Mouse (Mus musculus) hindbrain, embryonic 14.5 days (tissue): ENCODE measurements around the gene Opcml. TPM values are rescaled to one million over a fixed set of nuclear protein-coding genes. Genes with fewer than 3 reads are reported as not detected.

Experiments used
- ATAC-seq: fragments of 200-750 bp; cut with Nextera tagmentation; 2 replicates; pipeline ENCODE4 v1.8.0; 2017; ENCODE audit warnings: moderate number of reproducible peaks, mild to moderate bottlenecking, moderate TSS enrichment, moderate library complexity; ENCODE audit not compliant: low FRiP score
- DNase-seq: peaks from one replicate; pipeline ENCODE4 v3.0.0-alpha.2; 2015; ENCODE audit warnings: low spot score
- H3K27ac ChIP-seq: fragments of 300-500 bp; sonication (generic); 2 replicates; pipeline ENCODE4 v1.5.1; 2014; ENCODE audit warnings: mild to moderate bottlenecking, moderate library complexity
- H3K27me3 ChIP-seq: fragments of 300-500 bp; sonication (generic); 2 replicates; pipeline ENCODE4 v1.6.1; 2014; ENCODE audit warnings: mild to moderate bottlenecking, low read length, mixed read lengths; ENCODE audit not compliant: control insufficient read depth, insufficient read depth
- H3K36me3 ChIP-seq: fragments of 300-500 bp; sonication (generic); replicated peaks from 2 replicates; pipeline ENCODE4 v1.6.1; 2014; ENCODE audit not compliant: control insufficient read depth, insufficient read depth
- H3K4me1 ChIP-seq: fragments of 300-500 bp; sonication (generic); replicated peaks from 2 replicates; pipeline ENCODE4 v1.6.1; 2014; ENCODE audit warnings: antibody characterized with exemption, low read length, mixed read lengths; ENCODE audit not compliant: control insufficient read depth, insufficient read depth
- H3K4me2 ChIP-seq: fragments of 300-500 bp; sonication (generic); replicated peaks from 2 replicates; pipeline ENCODE4 v1.6.1; 2014; ENCODE audit warnings: mild to moderate bottlenecking, moderate library complexity
- H3K4me3 ChIP-seq: fragments of 300-500 bp; sonication (generic); replicated peaks from 2 replicates; pipeline ENCODE4 v1.5.1; 2014; ENCODE audit warnings: mild to moderate bottlenecking, low read length
- H3K9ac ChIP-seq: fragments of 300-500 bp; sonication (generic); 2 replicates; pipeline ENCODE4 v1.6.1; 2014
- H3K9me3 ChIP-seq: fragments of 300-500 bp; sonication (generic); 2 replicates; pipeline ENCODE4 v1.6.1; 2016; ENCODE audit warnings: low read length; ENCODE audit not compliant: control insufficient read depth
- WGBS: fragments of 180-500 bp; shearing (Covaris S2); extraction: QIAGEN DNeasy Blood & Tissue Kit; methylation state at CpG from one replicate; pipeline ENCODE4 v1.1.7; 2014; 5-methylcytosine and 5-hydroxymethylcytosine counted together
- polyA plus RNA-seq: library from polyadenylated mRNA; unstranded; fragments of >200 nt; fragmentation: Nextera tagmentation; extraction: Ambion mirVana; gene quantifications from 2 replicates; pipeline ENCODE4 v1.2.1, GENCODE M21; 2014

Gene Opcml
- polyA plus RNA-seq, 1 experiment from 2014 or later: 42.9 TPM

GRCm38 (mm10) chr9:28423407-28423806 is 632.8 kb downstream of the Opcml start:
- H3K36me3 ChIP-seq: no peaks in the 10 kb centered on the region
- H3K27me3 ChIP-seq: no peaks in the 10 kb centered on the region
- DNase-seq (no peak), ATAC-seq (no peak)
- no peak overlapping the region for H3K9ac ChIP-seq
- no peak overlapping the region for H3K4me2 ChIP-seq
- 54% methylated on average over 12 of the region's 12 CpGs for WGBS
- H3K27ac ChIP-seq: no peak overlapping the region
- H3K9me3 ChIP-seq: no peaks in the 10 kb centered on the region
- no peaks in the 10 kb centered on the region for H3K4me1 ChIP-seq
- H3K4me3 ChIP-seq: no peak overlapping the region

DNA sequence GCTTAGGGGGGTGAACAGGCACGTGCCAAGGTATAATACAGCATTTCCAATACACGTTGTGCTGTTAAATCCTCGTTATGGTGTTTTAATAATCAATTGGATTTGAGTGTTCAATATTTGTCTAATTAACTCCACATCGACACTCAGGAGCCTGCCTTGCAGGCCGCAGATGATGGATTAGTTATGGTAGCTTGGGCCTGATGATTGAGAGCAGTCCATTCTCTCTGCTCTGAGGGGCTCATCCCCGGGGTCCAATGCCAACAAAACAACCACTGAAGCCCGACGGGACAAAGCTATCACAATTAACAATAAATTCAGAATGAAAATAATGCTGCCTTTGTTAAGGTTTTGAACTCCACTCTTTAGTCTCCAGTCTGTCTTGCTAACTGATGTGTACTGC is 641.6 kb downstream of the Opcml start:
- ATAC-seq (no peak), DNase-seq (no peak)
- 0 out of 2 replicates have a peak, but pooled peaks cover 3% of the 10 kb centered on the region for H3K4me1 ChIP-seq
- WGBS: 18% methylated on average over 8 of the region's 8 CpGs
- no peak overlapping the region for H3K27ac ChIP-seq
- no peaks in the 10 kb centered on the region for H3K9me3 ChIP-seq
- no peak overlapping the region for H3K4me2 ChIP-seq
- no peak overlapping the region for H3K4me3 ChIP-seq
- no peaks in the 10 kb centered on the region for H3K36me3 ChIP-seq
- no peak overlapping the region for H3K9ac ChIP-seq
- no peaks in the 10 kb centered on the region for H3K27me3 ChIP-seq

DNA sequence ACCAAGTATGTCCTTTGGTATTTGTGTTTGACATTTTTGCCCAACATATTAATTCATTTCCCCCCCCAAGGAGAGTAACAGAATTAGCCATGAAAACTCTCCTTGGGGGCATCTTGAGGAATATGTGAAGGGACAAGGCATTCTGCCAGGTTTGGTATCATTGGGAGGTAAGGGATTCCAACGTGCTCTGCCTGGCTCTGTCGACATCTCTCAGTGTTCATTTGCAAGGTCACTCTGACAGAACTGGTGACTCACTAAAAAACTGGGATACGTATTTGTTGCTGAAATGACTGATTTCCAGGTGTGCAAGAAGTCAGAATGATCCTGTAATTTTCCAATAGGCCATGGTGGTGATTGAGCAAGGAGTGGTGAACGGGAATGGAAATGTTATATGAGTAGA is 648.2 kb downstream of the Opcml start:
- no peaks in the 10 kb centered on the region for H3K27me3 ChIP-seq
- H3K4me2 ChIP-seq: no peak overlapping the region
- H3K9ac ChIP-seq: no peak overlapping the region
- H3K4me1 ChIP-seq: peaks cover 24% of the 10 kb centered on the region; the same call in 1 of the 2 replicates
- H3K36me3 ChIP-seq: no peaks in the 10 kb centered on the region
- DNase-seq (no peak), ATAC-seq (no peak)
- no peak overlapping the region for H3K27ac ChIP-seq
- 82% methylated on average over 4 of the region's 4 CpGs for WGBS
- no peaks in the 10 kb centered on the region for H3K9me3 ChIP-seq
- no peak overlapping the region for H3K4me3 ChIP-seq

GRCm38 (mm10) chr9:28439433-28440191 is 649.0 kb downstream of the Opcml start:
- DNase-seq (no peak), ATAC-seq (peak; percentile 66; the same call in 1 of the 2 replicates)
- no peak overlapping the region for H3K4me2 ChIP-seq
- no peak overlapping the region for H3K9ac ChIP-seq
- H3K27ac ChIP-seq: 0 out of 2 replicates have a peak overlapping the region, but pooled peaks have one; percentile 44
- H3K27me3 ChIP-seq: no peaks in the 10 kb centered on the region
- H3K36me3 ChIP-seq: no peaks in the 10 kb centered on the region
- no peaks in the 10 kb centered on the region for H3K9me3 ChIP-seq
- peaks cover 32% of the 10 kb centered on the region; the same call in 1 of the 2 replicates for H3K4me1 ChIP-seq
- H3K4me3 ChIP-seq: no peak overlapping the region
- 44% methylated on average over 5 of the region's 5 CpGs for WGBS

GRCm38 (mm10) chr9:28440192-28440795 is 649.7 kb downstream of the Opcml start:
- Histone ChIP-seq H3K9ac (no peak overlapping the region), H3K27me3 (no peaks in the 10 kb centered on the region), H3K9me3 (no peaks in the 10 kb centered on the region), H3K4me1 (peaks cover 32% of the 10 kb centered on the region; the same call in 1 of the 2 replicates), H3K4me3 (no peak overlapping the region), H3K4me2 (no peak overlapping the region), H3K27ac (peak overlapping the region; percentile 28; the same call in 1 of the 2 replicates), H3K36me3 (no peaks in the 10 kb centered on the region)
- ATAC-seq (no peak; the same call in 1 of the 2 replicates), DNase-seq (no peak)
- WGBS: 49% methylated on average over 3 of the region's 3 CpGs

DNA sequence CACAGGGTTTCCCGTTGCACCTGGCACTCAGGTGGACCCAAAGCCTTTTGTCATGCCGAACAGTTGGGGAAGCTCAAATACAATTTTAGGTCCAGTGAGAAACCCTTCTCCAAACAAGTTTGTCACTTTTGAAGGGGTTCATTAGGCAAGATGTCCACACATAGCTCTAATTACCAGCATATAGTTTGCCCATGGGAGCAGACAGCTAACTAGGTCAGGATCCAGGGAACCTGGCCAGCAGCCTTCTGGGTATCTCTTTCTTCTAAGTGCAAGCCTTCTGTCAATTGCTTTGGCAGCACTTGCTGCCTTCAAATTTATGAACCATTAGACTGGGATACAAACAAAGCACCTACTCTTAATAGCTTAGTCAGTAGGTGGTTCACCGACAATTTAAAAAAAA is 653.9 kb downstream of the Opcml start:
- H3K27ac ChIP-seq: no peak overlapping the region
- no peak overlapping the region for H3K4me3 ChIP-seq
- no peaks in the 10 kb centered on the region for H3K36me3 ChIP-seq
- ATAC-seq: no peak
- H3K9me3 ChIP-seq: no peaks in the 10 kb centered on the region
- no peak overlapping the region for H3K4me2 ChIP-seq
- H3K27me3 ChIP-seq: no peaks in the 10 kb centered on the region
- H3K9ac ChIP-seq: no peak overlapping the region
- DNase-seq: no peak
- 77% methylated on average over 3 of the region's 3 CpGs for WGBS
- peaks cover 36% of the 10 kb centered on the region; the same call in 1 of the 2 replicates for H3K4me1 ChIP-seq

DNA sequence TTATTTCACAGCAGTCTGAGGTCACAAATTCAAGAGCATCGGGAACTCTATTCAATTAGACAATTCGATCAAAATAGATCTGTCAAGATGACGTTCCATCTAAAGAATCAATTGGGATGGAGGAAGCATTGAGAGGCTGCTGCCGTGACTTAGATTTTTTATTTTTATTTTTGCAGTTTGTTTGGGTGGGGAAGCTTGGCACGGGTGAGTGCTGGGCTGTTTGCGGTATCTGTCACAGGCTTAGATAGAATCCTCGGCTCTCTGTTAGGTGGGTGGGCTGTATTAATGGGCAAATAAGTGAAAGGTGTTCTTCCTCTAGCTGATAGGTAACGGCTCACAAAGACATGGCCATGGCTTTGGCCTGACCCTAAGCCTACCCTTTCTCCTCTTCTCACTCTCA is 654.4 kb downstream of the Opcml start:
- Histone ChIP-seq H3K27me3 (no peaks in the 10 kb centered on the region), H3K27ac (no peak overlapping the region), H3K36me3 (no peaks in the 10 kb centered on the region), H3K9me3 (no peaks in the 10 kb centered on the region), H3K9ac (no peak overlapping the region), H3K4me3 (no peak overlapping the region), H3K4me1 (peaks cover 31% of the 10 kb centered on the region; the same call in 1 of the 2 replicates), H3K4me2 (no peak overlapping the region)
- no peak for DNase-seq
- ATAC-seq: no peak
- 63% methylated on average over 8 of the region's 8 CpGs for WGBS

GRCm38 (mm10) chr9:28445863-28446262 is 655.3 kb downstream of the Opcml start:
- Histone ChIP-seq H3K27me3 (no peaks in the 10 kb centered on the region), H3K36me3 (no peaks in the 10 kb centered on the region), H3K9me3 (no peaks in the 10 kb centered on the region), H3K4me2 (no peak overlapping the region), H3K9ac (no peak overlapping the region), H3K4me1 (0 out of 2 replicates have a peak, but pooled peaks cover 22% of the 10 kb centered on the region), H3K27ac (no peak overlapping the region), H3K4me3 (no peak overlapping the region)
- DNase-seq: no peak
- no peak for ATAC-seq
- WGBS: 96% methylated on average over 1 of the region's 1 CpGs

- H3K36me3 ChIP-seq: no peaks in the 10 kb centered on the region
- no peak for DNase-seq
- no peak overlapping the region for H3K4me3 ChIP-seq
- no peak overlapping the region for H3K27ac ChIP-seq
- ATAC-seq: no peak
- H3K9ac ChIP-seq: no peak overlapping the region
- WGBS: 58% methylated on average over 4 of the region's 4 CpGs
- H3K4me1 ChIP-seq: 0 out of 2 replicates have a peak, but pooled peaks cover 22% of the 10 kb centered on the region
- H3K4me2 ChIP-seq: no peak overlapping the region
- no peaks in the 10 kb centered on the region for H3K27me3 ChIP-seq
- H3K9me3 ChIP-seq: no peaks in the 10 kb centered on the region
These were observed 655.9 kb downstream of the Opcml start for GRCm38 (mm10) chr9:28446278-28447064.
